Mouse (Mus musculus) monocyte, adult 5-6 weeks (primary cell): ENCODE measurements around the gene Klk1b1. TPM values are rescaled to one million over a fixed set of nuclear protein-coding genes. Genes with fewer than 3 reads are reported as not detected.
A peak's percentile ranks its signal among the peaks of the same experiment; 100 is the strongest.
"Not testable (repeated sequence)": the region's sequence is repeated elsewhere in the genome, so short reads cannot be mapped to it uniquely, and the experiment has no call there.

ENCODE experiments used
- ATAC-seq: fragments of 153-309, 156-312 bp; replicated peaks from 2 replicates; pipeline ENCODE4 v1.8.0; 2017; ENCODE audit warnings: mild to moderate bottlenecking; ENCODE audit not compliant: low TSS enrichment, insufficient number of reproducible peaks, severe bottlenecking, poor library complexity, low FRiP score
- total RNA-seq: library from RNA; stranded (forward); fragments of 200-1000, 200-491, 200-594 nt; gene quantifications from 3 replicates; pipeline ENCODE4 v1.2.3, GENCODE M21; 2017

The Klk1b1 gene
- not detected in 3 replicates for total RNA-seq

DNA sequence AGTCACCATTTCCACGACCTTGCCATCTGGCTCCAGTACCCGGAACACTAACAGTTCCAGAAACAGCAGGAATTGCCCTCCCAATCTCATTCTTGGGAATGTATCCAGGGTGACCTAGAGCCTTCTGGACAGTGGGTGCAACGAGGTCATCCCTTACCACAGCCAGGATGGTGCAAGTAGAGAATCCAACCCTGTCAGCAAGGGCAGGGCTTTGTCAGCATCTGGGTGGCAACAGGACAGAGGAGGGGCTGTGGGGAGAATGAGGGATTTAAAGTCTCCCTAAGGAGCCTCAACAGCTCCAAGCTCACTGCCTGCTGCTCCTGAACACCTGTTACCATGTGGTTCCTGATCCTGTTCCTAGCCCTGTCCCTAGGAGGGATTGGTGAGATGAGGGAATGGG lies at the start of gene Klk1b1:
TSS of gene Klk1b1 (plus strand) at position 301 of the 400 bp plus-strand sequence.
- ATAC-seq: no peak

- ATAC-seq: no peak
Measured at GRCm38 (mm10) chr7:43918426-43918825, 48.1 kb upstream of the Klk1b1 start.

GRCm38 (mm10) chr7:43918871-43919270 lies 47.7 kb upstream of the Klk1b1 start:
- no peak for ATAC-seq

DNA sequence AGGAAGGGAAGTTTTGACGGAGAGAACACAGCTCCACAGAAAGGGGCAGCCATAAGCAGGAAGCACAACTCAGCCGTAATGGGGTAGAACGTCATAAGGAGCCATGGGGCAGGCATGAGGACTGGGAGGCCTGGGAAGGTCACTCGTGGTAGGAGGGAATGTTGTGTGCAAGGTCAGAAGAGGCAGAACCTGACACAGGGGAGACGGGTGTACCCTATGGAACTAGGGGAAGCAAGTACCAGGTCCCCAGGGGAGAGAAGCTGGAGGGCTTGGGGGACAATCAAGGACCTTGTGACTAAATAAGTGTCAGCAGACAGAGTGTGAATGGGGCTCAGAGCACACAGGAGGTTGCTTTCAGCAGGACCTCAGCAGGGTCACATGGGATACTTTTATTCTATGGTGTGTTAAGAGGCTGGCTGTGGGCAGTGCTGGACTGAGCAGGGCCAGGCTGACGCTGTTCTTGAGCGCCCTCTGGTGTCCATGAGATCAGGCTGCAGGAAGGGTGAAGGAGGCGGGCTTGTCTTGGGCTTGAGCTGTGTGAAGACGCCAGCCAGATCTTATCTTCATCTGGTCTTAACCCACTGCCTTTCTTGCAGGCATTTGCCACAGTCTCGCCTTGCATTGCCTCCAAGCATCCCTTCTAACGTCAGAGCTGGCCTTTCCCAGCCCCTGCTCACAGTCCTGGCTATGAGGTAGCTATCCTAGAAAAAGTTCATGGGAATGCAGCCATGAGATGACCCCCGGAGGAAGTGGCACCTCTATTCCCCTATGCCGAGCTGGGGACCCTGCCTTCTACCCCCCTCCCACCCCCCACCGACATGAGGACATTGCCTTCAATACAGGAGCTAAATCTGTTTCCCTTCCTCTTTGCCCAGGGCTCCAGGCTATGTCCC lies 46.7 kb upstream of the Klk1b1 start:
- ATAC-seq: peak; percentile 70

DNA sequence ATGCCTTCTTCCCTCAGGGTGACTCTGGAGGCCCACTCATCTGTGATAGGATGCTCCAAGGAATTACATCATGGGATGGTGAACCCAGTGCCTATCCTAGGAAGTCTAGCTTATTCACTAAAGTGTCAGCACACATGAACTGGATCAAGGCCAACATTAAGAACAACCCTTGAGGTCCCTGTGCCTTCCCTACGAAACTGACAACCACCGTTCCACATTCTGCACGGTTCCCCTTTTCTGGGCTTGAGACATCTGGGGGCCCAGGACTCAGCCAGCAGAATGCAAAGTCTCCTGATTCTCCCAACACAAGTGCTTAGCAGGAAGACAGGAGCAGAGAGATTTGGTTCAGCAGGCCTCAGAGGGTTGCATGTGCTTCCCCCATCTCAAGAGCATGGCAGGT lies 46.0 kb upstream of the Klk1b1 start:
- ATAC-seq: peak; percentile 54

DNA sequence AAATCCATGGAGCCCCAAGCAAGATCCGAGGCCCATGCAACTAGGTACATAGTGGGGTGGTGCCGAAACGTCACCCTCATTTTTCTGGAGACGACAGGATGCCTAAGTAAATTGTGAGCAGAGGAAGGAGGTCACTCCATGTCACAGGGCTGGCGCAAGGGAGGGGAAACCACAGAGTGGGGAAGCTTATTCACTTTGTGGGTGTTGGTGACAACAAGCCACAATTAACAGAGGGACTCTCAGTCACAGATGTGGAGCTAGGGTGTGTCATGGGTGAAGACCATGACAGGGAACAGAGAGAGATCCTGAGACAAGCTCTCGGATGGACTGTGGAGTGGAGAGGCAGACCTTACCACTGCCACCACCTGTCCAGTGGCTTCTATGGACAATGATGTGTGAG lies 45.5 kb upstream of the Klk1b1 start:
- peak; percentile 52; the same call in 1 of the 2 replicates for ATAC-seq

DNA sequence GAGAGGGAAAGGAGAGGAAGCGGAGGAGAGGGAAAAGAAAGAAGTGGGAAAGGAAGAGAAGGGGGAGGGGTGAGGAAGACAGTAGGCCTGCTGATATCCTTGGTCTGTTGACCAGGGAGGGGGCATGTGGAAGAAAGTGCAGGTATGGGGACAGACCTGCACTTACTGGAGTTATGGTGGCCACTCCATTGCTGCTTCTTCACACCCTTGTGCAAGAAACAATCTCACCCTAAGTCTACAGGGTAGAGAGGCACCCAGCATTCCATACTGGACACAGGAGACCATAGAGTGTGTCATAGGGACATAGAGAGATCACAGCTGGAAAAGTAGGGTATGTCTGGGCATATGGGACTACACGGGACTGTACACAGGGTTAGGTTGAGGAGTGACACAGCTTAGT lies 44.6 kb upstream of the Klk1b1 start:
- no peak for ATAC-seq

DNA sequence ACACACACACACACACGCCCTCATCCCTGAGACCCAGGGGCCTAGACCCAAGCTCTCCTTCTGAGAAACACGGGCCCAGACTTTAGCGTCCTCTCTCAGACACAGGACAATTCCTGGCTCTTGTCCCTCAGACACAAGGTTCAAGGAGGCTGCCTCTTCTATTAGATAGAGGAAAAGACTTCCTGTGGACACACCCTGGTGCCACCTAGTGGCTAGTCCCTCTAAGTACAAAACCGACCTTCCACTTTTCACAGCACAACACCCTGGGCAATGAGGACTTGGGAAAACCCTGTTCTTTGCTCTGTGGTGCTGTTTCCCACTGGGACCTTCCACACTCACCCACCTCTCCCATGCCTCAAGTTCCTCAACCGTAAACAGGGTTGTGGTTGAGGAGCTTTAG lies 40.6 kb upstream of the Klk1b1 start:
- peak; percentile 44; the same call in 1 of the 2 replicates for ATAC-seq

- no peak; the same call in 1 of the 2 replicates for ATAC-seq
Measured at GRCm38 (mm10) chr7:43928521-43928920, 38.0 kb upstream of the Klk1b1 start.

DNA sequence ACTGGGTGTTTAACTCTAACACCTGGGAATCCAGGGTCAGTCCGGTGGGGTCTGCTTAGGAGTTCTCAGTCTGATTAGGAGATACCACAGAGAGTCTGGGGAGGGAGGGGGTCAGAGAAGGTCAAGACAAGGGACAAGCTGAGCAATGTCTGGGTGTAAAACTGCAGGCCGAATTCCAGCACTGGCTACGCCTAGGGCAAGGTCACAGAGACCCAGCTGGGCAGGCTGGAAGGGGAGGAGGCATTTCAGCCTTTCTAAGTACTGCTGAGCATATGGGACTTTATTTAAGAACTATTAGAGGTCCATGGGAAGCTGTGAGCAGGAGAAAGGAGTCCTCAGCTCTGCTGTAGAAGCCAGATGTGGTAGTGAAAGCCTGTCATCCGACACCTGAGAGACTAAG lies 34.2 kb upstream of the Klk1b1 start:
- no peak for ATAC-seq

DNA sequence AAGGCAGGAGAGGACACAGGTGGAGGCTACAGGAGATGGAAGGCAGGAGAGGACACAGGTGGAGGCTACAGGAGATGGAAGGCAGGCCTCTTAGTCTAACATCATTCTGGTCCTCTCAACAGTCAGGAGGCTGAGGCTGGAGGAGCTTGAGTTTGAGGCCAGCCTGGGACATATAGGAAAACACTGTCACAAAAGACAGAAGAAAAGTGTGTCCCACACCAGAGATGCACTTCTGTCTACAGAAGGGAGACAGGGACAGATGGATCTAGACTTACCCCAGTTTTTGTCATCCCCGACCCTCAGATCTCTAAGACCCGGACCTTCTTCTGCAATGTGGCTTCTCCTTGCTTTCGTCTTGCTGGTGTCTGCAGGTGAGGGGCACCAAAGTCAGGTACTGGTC lies 33.1 kb upstream of the Klk1b1 start, which contains the start of gene Klk15:
TSS of gene Klk15 (plus strand) at position 301 of the 400 bp plus-strand sequence.
- ATAC-seq: no peak

DNA sequence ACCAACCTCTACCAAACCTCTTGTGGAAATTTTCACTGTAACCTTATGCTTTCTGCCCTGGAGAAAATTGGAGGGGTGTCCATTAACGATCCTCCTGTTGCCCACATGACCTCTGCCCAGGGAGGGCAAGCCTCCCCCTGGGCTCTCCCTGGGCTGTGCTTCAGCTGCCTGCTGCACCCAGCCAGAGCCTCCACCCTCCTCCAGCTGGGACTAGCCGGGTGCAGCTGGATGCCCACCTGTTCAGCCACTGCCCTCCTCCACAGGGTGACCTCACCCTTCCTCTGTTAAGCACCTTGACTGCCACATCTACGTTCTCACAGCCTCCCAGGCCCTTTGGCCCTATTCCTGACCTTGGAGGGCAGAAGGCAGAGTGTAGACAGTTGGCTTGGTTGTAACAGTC lies 31.8 kb upstream of the Klk1b1 start:
- ATAC-seq: no peak

DNA sequence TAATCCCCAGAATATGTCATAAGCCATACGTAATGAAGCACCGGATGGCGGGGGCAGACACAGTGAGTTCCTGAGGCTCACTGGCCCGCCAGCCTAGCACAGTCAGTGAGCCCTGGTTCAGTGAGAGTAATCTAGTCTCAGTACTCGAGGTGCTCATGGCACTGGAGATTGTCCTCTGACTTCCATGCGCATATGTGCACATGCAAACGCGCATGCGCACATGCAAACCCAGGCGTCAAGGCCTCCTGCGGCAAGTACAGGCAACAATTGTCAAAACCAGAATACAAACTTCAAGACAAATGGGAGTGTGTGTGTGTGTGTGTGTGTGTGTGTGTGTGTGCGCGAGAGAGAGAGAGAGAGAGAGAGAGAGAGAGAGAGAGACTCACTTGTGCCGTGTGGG lies 30.0 kb upstream of the Klk1b1 start:
- ATAC-seq: no peak

- not testable (repeated sequence) for ATAC-seq
Measured at GRCm38 (mm10) chr7:43942293-43942692, 24.3 kb upstream of the Klk1b1 start.

DNA sequence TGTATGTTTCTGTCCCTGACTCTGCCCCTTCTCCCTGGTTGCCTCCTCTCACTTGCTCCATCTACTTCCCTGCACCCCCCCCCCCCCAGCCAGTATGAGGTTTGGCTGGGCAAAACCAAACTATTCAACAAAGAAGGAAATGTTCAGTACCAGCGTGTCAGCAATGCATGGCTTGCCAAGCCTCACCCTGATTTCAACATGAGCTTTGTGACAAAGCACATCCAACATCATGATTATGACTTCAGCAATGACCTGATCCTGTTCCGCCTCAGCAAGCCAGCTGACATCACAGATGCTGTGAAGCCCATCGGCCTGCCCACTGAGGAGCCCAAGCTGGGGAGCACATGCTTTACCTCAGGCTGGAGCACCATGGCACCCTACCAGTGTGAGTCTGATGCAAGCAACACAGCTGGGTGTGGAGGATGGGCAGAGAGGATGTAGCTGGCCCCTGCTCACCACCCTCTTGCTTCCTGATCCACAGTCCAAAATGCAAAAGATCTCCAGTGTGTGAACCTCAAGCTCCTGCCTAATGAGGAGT lies 21.8 kb upstream of the Klk1b1 start:
- no peak for ATAC-seq

GRCm38 (mm10) chr7:43950364-43950763 lies 16.2 kb upstream of the Klk1b1 start, which contains the start of gene Klk1b8:
TSS of gene Klk1b8 (plus strand) at chr7:43950664.
- no peak for ATAC-seq

DNA sequence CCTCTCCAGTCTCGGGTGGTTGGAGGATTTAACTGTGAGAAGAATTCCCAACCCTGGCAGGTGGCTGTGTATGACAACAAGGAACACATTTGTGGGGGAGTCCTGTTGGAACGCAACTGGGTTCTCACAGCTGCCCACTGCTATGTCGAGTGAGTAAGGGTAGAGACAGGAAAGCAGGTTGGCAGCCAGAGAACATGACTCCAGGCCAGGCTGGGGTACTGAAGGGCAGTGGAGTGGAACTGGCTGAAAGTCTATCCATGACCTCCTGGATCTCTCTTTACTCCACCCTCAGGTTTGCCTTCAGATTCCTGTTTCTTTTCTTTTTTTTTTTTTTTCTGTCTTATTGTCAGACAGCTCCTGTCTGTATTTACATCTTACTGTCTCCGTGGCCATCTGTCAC lies 13.8 kb upstream of the Klk1b1 start:
- ATAC-seq: no peak

- ATAC-seq: no peak
Measured at GRCm38 (mm10) chr7:43967058-43967457, 507 bp downstream of the Klk1b1 start.

GRCm38 (mm10) chr7:43967612-43968011 lies 1.1 kb downstream of the Klk1b1 start:
- ATAC-seq: no peak

DNA sequence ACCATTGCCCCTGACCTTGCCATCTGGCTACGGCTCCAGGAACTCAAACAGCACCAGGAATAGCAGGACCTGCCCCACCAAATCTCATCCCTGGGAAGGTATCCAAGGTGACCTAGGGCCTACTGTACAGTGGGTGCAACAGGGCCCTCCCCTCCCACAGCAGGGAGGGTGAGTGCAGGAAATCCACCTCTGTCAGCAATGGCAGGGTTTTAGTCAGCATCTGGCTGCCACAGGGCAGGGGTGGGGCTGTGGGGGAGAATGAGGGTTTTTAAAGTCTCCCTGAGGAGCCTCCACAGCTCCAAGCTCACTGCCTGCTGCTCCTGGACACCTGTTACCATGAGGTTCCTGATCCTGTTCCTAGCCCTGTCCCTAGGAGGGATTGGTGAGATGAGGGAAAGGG lies 9.2 kb downstream of the Klk1b1 start, which contains the start of gene Klk1b9:
TSS of gene Klk1b9 (plus strand) at position 301 of the 400 bp plus-strand sequence.
- ATAC-seq: not testable (repeated sequence)
